Mouse (Mus musculus): ENCODE data around the gene Snap23.

Snap23 gene

GRCm38 (mm10) chr2:120578286-120578685 is 10.8 kb downstream of the Snap23 start:
- DNase-seq (ENCODE audit: low spot score in 2 of 2), result no peak

DNA sequence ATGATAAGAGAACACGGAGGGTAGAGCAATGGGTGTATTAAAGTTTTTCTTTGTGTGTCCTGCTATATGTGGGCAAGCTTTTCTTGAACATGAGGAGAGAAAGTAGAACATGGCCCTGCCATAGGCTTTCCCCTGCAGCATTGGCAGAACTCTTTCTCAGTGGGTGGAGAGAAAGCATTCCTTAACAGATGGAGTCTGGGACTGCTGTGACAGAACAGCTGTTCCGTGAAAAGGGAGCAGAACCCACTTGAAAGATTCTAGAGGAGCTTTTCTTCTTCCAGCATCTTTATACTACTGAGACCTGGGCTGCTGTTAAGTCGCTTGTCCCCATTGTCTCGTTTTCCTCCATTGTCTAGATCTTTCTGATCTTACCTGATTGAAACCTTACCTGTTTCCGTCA is 22.3 kb downstream of the Snap23 start:
- DNase-seq (ENCODE audit: low spot score in 2 of 2), result peak; percentile 13 to 20

DNA sequence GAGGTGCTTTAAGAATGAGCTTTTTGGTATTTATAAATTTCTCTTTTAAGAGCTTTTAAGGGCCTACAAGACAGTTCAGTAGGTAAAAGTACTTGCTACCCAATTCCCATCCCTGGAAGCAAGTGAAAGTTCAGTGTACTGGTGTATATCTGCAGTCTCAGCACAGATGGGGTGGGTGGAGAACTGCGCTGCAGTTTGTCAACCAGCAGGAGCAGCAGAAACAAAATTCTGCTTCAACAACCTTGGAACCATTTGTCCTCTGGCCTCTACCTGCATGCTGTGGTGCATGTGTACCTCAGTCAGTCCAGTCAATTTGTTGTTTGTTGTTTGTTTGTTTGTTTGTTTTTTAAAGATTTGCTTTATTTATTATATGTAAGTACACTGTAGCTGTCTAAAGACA is 24.8 kb downstream of the Snap23 start:
- DNase-seq (ENCODE audit: low spot score in 2 of 2), result no peak

DNA sequence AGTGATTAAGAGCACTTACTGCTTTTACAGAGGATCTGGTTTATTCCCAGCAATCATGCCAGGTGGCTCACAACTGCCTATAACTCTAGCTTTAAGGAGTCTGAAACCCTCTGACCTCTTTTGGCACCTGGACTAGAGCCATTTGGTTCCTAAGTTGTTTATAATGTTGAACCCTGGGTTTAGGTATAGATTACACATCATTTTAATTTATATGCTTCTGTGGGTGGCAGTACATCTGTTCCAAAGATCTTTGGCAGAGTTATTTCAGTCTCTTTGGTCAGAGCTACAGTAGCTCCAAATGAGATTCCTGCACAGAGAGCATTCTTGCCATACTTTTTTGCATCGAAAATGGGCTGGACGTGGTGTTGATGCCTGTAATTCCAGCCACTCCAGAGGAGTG is 30.3 kb downstream of the Snap23 start:
- no peak for DNase-seq (ENCODE audit: low spot score in 2 of 2)

DNA sequence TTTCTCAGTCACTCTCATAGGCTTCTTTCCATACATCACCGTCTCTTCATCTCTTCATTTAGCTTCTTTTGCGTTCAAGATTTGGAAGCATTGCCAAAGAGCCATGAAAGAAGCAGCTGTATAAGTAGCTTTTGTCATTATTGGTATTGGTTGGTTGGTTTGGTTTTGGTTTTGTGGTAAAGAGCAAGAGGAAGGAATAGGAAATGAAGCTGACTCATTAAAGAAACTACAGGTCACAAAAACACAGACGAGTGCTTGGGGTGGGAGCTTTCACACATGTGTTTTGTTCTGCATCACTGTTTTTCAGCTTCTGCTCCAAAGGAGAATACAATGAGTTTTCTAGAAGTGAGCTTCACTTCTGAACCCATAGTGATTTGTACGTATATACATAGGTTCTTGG is 32.0 kb downstream of the Snap23 start:
- no peak for DNase-seq (ENCODE audit: low spot score in 2 of 2)

DNA sequence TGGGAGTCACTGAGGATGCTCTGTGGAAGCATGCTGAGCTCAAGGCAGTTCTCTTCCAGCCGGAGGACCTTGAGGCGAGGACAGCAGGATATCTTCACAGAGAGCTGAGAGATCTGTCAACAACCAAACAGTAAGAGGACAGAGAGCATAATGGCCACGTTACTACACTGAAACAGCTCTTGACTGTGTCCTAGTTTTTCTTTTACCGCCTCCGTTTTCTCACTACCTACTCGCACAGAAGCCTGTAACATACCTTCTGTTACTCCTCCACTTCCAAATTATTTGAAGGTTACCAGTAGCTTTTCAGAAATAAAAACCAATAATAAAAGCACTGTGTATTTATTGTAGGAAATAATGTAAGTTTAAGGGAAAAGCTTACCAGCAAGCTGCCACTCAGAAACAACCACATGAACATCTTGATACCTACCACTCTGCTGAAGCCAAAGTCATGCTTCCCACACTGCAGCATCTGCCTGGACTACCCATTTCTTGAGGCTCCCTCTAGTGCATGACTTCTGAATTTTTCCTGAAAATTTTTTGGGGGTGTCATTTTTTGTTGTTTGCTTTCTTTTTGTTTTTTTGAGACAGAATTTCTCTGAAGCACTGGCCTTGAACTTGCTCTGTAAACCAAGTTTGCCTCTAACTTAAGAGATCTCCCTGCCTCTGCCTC is 38.7 kb downstream of the Snap23 start:
- DNase-seq (ENCODE audit: low spot score in 2 of 2), result no peak

- peak; percentile 81 to 87 for DNase-seq (ENCODE audit: low spot score in 2 of 2)
These were observed 41.6 kb downstream of the Snap23 start, which contains the start of the genes Haus2 and Lrrc57 for GRCm38 (mm10) chr2:120608830-120609723. Gene Haus2, plus strand, starts transcription at chr2:120609383. Gene Lrrc57, minus strand, starts transcription at chr2:120609520.

GRCm38 (mm10) chr2:120616279-120617163 is 49.0 kb downstream of the Snap23 start:
- DNase-seq (ENCODE audit: low spot score in 2 of 2), result no peak

DNA sequence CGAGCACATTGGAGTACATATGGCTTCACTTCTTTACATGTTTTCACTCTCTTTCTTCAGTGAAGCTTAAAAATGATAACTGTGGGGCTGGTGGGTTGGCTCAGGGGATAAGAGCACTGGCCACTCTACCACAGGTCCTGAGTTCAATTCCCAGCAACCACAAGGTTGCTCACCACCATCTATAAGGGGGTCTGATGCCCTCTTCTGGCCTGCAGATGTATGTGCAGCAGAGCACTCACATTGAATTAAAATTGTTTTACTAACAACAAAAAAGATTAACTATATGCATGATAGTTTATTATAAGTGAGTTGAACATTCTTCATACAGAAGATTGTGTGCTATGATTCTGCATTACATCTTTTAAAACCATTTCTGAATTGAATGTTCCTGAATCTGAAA is 52.1 kb downstream of the Snap23 start:
- DNase-seq (ENCODE audit: low spot score in 2 of 2), result no peak

- no peak for DNase-seq (ENCODE audit: low spot score in 2 of 2)
These were observed 55.4 kb downstream of the Snap23 start for GRCm38 (mm10) chr2:120622920-120623319.

DNA sequence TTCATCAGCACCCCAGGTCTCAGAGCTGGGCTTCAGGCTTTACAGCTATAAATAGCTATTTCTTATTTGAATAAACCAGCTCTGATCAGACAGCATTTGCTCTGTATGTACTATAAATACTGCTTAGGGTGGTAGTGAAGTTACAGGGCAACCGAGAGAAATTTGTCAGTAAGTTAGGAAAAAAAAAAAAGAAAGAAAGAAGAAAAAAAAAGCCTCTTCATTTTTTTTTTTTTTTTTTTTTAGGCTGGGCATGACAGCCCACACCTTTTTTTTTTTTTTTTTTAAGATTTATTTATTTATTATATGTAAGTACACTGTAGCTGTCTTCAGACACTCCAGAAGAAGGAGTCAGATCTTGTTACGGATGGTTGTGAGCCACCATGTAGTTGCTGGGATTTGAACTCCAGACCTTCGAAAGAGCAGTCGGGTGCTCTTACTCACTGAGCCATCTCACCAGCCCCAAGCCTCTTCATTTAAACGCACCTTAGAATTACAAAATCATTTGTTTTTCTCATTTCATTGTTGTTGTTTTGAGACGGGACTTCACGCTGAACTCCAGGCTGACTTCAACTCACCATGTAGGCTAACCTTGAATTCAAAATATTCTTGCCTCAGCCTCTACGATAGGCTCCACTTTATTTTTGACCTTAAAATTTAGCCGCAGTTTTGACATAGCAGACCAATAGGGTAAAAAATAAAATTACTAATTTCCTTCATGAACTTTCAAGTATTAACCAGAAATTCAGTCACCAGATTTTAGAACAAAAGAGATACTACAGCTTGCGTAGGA is 60.8 kb downstream of the Snap23 start:
- no peak for DNase-seq (ENCODE audit: low spot score in 2 of 2)

- peak; percentile 92 to 93 for DNase-seq (ENCODE audit: low spot score in 2 of 2)
These were observed 61.6 kb downstream of the Snap23 start, which contains the start of gene Stard9 for GRCm38 (mm10) chr2:120628886-120629735. Gene Stard9, plus strand, starts transcription at chr2:120629121.

DNA sequence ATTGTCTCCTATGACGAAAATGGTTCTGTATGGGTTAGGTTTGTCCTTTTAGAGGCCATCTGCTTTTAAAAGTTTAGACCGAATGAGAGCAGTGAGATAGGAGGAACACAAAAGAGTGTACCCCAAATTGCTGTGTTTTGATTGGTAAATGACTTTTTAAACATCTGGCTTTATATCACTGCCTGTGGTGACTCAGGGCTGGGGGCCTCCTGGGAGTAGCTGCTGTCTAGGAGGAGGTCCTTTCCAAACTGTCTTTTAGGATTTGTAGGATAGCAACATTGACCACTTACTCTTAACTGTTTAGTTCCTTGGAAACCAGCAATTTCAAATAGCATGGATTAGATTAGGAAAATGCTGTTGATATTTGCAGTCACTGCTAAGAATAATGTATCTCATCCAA is 62.8 kb downstream of the Snap23 start:
- no peak for DNase-seq (ENCODE audit: low spot score in 2 of 2)

DNA sequence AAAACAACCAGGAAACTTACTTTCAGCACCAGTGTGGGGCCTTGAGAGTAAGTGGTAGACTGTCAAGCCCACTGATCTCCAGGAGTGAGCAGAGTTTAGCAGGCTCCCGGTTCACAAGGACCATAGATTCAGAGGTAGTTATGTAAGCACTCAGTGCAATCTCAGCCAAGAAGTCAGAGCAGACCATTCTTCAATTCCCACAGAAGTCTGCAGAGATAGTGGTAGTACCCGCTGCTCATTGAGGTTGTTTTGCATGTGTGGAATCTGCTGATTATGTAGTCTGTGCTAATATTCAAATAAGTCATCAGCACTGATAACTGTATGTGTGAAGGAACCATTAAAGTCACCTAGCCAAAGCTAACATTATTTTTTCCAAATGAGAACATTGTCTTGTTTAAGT is 63.2 kb downstream of the Snap23 start:
- DNase-seq (ENCODE audit: low spot score in 2 of 2), result no peak

- DNase-seq (ENCODE audit: low spot score in 2 of 2), result no peak
These were observed 64.0 kb downstream of the Snap23 start for GRCm38 (mm10) chr2:120631521-120631920.

DNA sequence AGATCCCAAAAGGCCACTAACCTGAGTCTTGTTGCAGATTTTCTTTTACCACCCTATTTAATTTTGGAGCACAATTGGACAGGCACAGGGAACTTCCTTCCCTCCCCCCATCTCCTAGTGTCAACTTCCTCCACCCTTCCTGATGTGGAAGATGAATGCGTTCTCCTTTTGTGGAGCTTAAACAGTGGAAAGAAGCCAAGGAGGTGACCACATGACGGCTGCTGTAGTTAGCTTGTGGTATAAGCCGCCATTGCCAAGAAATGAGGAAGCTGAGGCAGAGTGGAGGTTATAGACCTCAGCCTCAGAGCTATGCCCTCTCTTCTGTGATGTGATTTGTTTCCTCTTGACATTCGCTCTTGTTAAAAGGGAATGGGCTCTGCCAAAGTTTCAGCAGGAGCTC is 64.5 kb downstream of the Snap23 start:
- DNase-seq (ENCODE audit: low spot score in 2 of 2), result no peak

GRCm38 (mm10) chr2:120640835-120641234 is 73.4 kb downstream of the Snap23 start:
- no peak for DNase-seq (ENCODE audit: low spot score in 2 of 2)

DNA sequence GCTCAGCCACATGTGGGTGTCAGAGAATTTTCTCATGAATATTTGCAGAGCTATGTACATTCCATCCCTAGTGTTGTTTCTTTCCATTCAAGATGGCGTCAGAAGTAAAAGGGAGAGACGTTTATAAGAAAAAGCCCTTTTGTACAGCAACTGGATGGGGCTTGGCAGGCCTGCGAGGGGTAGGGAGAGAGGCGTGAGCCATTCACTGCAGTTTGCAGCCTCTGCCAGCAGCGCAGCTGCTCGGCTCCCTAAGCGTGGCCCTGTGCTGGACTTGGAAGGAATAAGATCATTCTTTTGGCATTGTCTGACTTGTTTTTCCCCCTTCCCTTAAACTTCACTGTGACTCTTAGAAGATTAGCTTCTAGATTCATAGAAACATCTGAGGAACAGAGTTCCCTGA is 76.4 kb downstream of the Snap23 start:
- no peak for DNase-seq (ENCODE audit: low spot score in 2 of 2)

DNA sequence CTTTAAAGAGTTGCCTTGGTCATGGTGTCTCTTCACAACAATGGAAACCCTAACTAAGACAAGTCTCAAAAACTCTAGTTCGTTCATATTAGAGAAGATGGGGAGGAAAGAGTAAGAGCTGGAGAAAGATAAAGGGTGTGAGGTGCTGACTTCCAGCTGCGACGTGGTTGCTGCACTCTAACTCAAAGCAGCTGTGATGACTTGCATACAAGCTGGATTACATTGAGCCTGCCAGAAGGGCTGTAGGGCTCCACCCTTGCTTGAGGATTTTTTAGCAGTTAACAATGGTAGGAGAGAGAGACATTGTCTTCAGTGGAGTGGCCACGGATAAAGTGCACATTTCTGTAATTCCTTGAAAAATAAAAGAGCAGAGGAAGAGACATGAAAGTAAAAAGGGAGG is 79.3 kb downstream of the Snap23 start:
- DNase-seq (ENCODE audit: low spot score in 2 of 2), result no peak
